Mouse (Mus musculus) brain, adult 2 months (tissue): ENCODE results near the gene Ppard.

Experiments used
- DNase-seq: peaks from one replicate; pipeline ENCODE4 v3.0.0; 2011; ENCODE audit warnings: low read depth, low spot score

Ppard gene

GRCm38 (mm10) chr17:28335267-28335666 lies 102.8 kb downstream of the Ppard start:
- DNase-seq: no peak

- DNase-seq: no peak
Measured at GRCm38 (mm10) chr17:28337547-28337946, 105.0 kb downstream of the Ppard start.

- no peak for DNase-seq
Measured at GRCm38 (mm10) chr17:28340578-28340977, 108.1 kb downstream of the Ppard start.

GRCm38 (mm10) chr17:28341091-28341490 lies 108.6 kb downstream of the Ppard start:
- DNase-seq: peak; percentile 52

- DNase-seq: no peak
Measured at GRCm38 (mm10) chr17:28344050-28344607, 111.6 kb downstream of the Ppard start.

GRCm38 (mm10) chr17:28344670-28345069 lies 112.2 kb downstream of the Ppard start:
- DNase-seq: no peak

GRCm38 (mm10) chr17:28345271-28345721 lies 112.8 kb downstream of the Ppard start:
- no peak for DNase-seq

GRCm38 (mm10) chr17:28345882-28346281 lies 113.4 kb downstream of the Ppard start:
- DNase-seq: no peak

GRCm38 (mm10) chr17:28347327-28347726 lies 114.8 kb downstream of the Ppard start:
- no peak for DNase-seq

- no peak for DNase-seq
Measured at GRCm38 (mm10) chr17:28348211-28348610, 115.7 kb downstream of the Ppard start.

GRCm38 (mm10) chr17:28349264-28349880 lies 116.9 kb downstream of the Ppard start:
- no peak for DNase-seq

- no peak for DNase-seq
Measured at GRCm38 (mm10) chr17:28349901-28350465, 117.5 kb downstream of the Ppard start.

- no peak for DNase-seq
Measured at GRCm38 (mm10) chr17:28350466-28351352, 118.2 kb downstream of the Ppard start, which contains the start of gene Tead3. Gene Tead3, minus strand, starts transcription at chr17:28350817.
